Comparison of ENCODE assay signal across 15 mouse cellular contexts in the genomic region with DNA sequence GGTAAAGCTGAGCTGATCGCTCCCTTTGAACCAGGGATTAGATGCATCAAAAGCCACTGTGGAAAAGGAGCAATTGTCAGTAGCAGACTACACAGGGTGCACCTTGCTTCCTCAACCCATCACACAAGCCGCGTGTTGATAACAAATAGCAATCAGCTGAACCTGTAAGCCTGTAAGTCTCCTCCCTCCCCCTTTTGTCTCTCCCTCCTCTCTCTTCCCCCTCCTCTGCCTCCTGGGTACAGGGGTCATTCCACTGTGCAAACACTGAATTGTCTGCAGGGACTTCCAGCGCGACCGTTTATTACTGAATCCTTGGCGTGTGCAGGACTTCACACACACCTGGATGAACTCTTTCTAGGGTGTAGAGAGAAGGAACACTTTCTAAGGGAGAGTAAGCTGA. TPM values are rescaled to one million over a fixed set of nuclear protein-coding genes. Genes with fewer than 3 reads are reported as not detected.
"Had no signal": no experiment of that assay in that cellular context is flagged by ENCODE, and none has a peak within 500 bp of the region (broad histone marks: within the 10 kb centered on the region; RNA-seq: fewer than 3 reads in every experiment).

No protein-coding gene starts in this region.

- H3K27ac ChIP-seq: hindbrain, embryonic 15.5 days; limb, embryonic 12.5 days; liver, embryonic 13.5 days; neural tube, embryonic 13.5 days had no signal

- H3K4me3 ChIP-seq: hindbrain, embryonic 15.5 days; limb, embryonic 12.5 days; liver, embryonic 13.5 days; neural tube, embryonic 13.5 days had no signal

- H3K4me1 ChIP-seq: hindbrain, embryonic 15.5 days; limb, embryonic 12.5 days; neural tube, embryonic 13.5 days had no signal

- ATAC-seq: midbrain, embryonic 16.5 days had no signal

- H3K4me2 ChIP-seq: hindbrain, embryonic 15.5 days; limb, embryonic 12.5 days; liver, embryonic 13.5 days; lung, embryonic 14.5 days; midbrain, embryonic 11.5 days; neural tube, embryonic 13.5 days had no signal

- DNase-seq: kidney, adult 8-10 months; kidney, postnatal 25 days; liver, embryonic 13.5 days; lung, embryonic 14.5 days; lung, postnatal 10 days; lung, postnatal 4 days; right cerebral cortex, postnatal 14 days; thymus, adult 2 months; thymus, postnatal 25 days had no signal

- H3K9ac ChIP-seq: hindbrain, embryonic 15.5 days; limb, embryonic 12.5 days; liver, embryonic 13.5 days; lung, embryonic 14.5 days; neural tube, embryonic 13.5 days had no signal

- H3K9me3 ChIP-seq: hindbrain, embryonic 15.5 days; limb, embryonic 12.5 days; liver, embryonic 13.5 days; neural tube, embryonic 13.5 days had no signal

- H3K27me3 ChIP-seq: hindbrain, embryonic 15.5 days; limb, embryonic 12.5 days; liver, embryonic 13.5 days; neural tube, embryonic 13.5 days had no signal

- H3K36me3 ChIP-seq: hindbrain, embryonic 15.5 days; limb, embryonic 12.5 days; liver, embryonic 13.5 days; neural tube, embryonic 13.5 days had no signal

RNA-seq across cellular contexts. Expression of a gene that starts 58.5 kb away (rescaled TPM):
- total RNA-seq: megakaryocyte, adult 5-6 weeks had no signal
- polyA plus RNA-seq: limb, embryonic 12.5 days; midbrain, embryonic 11.5 days had no signal
